Mouse (Mus musculus) CD4-positive, CD25-positive, alpha-beta regulatory T cell, adult 4 months (primary cell): Measurements from ENCODE around the gene Rpp30. TPM values are rescaled to one million over a fixed set of nuclear protein-coding genes. Genes with fewer than 3 reads are reported as not detected.

Experiments
- ATAC-seq: one replicate; pipeline ENCODE4 v1.8.0; 2017
- polyA plus RNA-seq, 2 experiments: library from polyadenylated mRNA; unstranded; fragments of 100-300 nt; shearing (Covaris generic); gene quantifications; one replicate each; pipeline ENCODE4 v1.2.1; 2017

Rpp30 gene
- polyA plus RNA-seq, 2 experiments from 2014 or later: 42.7 to 50.3 TPM

DNA sequence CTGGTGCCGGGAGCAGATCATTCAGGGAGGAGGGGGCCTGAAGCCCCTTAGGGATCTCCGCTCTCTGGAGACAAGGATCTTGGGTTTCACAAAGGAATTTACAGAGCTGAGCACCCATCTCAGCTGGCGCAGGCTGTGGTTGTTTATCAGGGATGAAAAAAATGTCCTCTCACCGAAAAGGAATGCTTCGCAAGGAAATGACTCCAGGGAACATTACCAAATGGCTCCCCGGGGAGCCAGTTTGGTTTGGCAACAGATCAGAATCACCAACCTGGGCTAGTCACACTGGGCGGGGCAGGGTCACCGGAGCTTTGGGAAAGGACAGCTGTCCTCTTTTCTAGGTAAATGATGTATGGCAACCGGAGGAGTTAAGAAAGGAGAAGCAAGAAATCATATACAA lies 45.7 kb downstream of the Rpp30 start:
- ATAC-seq: no peak

DNA sequence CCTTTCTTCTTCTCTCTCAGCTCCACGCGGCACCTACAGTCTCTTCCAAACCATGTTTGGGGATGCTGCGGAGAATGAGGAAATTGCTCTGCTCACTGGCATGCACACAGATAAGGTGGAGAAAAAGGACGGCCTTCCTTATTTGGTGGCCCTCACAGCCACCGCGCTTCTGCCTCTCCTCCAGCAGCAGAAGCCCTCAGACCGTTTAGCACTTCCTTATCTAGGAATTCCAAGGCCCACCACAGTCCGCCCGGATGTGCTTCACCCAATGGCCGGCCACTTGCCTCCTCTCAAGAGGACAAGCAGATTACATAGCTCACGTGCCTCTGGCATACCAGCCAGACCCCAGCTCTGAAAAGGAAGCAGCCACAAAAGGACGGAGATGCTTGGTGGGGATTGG lies 46.1 kb downstream of the Rpp30 start:
- ATAC-seq: no peak

DNA sequence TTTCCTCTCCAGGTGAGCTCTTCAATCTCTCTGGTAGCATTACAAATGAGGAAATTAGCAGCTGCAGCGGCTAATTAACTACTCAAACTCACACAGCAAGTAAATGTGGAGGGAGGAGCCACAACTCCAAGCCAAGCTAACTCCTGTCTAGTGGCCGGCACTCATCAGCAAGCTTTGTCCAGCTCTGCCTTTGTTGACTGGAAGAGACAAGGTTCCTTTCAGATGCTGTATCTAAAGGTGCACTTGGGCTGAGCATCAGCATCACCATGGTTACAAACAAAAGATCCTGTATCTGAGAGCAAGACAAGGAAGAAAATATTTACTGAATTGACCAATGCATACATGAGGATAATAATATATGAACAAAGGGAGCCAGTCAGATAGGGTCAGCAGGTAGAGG lies 46.7 kb downstream of the Rpp30 start:
- no peak for ATAC-seq

DNA sequence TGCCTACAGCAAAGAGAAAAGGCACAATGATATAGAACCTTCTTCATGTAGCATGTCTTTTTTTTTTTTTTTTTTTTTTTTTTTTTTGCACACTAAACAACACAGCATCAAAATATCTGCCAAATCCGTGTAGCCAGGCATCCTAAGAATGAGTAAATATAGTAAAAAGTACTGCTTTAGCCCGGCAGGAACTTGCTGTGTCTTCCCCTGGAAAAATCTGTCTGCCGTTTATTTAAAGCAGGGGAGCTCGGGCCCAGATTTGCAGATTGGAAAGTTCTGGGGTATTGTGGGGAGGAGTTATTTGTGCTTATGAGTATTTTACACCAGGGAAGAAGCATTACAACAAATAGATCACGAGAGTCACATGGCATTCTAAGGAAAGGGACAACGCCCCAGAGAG lies 48.5 kb downstream of the Rpp30 start:
- no peak for ATAC-seq

DNA sequence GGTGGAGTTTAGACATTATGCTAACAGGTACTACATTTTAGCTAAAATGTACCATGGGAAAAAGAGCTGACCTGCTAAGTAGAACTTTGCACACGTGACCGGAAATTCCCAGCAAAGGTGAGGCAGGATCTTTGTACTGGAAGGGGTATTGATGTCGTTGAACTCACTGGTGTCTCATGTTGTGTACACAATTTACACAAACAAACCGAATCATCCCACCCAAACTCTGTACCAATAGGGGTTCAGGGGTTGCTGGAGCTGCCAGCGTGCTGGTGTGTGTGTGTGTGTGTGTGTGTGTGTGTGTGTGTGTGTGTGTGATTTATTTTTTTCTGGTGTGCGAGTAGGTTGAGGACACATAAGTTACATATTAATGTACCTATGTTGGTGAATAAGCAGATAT lies 49.5 kb downstream of the Rpp30 start:
- ATAC-seq: no peak

DNA sequence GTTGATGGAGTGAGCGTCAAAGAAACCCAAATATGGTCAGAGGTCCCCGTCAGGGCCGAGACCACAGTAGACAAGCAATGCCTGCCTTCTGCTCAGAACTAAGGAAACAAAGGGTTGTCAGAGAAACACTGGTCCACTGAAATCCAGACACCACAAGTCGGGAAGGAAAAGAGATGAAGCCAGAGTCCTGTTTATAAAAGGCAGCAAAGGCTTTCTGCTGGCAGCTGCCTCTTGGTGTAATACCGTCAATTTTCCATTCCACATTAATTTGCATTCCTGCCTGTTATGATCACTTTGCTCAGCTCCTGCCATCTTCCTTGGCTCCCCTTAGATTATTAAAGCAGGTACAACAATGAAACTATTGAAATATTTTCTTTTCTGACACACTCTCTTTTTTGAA lies 50.2 kb downstream of the Rpp30 start:
- ATAC-seq: no peak

DNA sequence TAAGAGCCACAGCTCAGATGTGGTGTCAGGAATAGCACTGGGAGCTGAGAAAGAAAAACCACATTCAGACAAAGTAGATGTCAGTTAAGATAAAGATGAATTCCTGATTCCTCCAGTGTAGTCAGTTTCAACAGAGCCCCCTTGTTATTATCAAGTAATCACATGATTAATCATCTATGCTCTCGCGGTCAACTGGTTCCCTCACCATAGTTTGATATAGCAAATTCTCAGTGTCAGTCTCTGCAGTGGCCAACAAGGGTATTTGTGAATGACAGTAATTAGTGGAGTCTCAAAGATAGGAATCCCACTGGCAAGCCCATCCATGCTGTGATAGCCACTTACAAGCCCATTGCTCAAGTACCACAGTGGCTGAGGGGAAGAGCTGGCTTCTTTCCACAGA lies 60.1 kb downstream of the Rpp30 start:
- ATAC-seq: no peak

DNA sequence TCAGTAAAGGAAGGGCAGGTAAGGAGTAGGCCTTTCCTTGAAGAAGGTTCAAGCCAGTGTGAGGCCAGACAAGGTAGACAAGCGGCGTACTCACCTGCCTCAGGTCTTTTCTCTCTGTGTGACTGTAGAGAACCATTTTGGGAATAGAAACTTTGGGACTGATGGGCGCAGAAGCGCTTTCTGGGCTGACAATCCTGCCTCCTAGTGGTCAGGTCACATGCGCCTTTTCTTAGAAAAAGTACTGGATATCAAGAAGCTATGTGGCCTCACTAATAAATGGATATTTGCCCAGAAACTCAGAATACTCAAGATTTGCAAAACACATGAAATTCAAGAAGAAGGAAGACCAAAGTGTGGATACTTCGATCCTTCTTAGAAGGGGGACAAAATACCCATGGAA lies 65.1 kb downstream of the Rpp30 start:
- no peak for ATAC-seq

DNA sequence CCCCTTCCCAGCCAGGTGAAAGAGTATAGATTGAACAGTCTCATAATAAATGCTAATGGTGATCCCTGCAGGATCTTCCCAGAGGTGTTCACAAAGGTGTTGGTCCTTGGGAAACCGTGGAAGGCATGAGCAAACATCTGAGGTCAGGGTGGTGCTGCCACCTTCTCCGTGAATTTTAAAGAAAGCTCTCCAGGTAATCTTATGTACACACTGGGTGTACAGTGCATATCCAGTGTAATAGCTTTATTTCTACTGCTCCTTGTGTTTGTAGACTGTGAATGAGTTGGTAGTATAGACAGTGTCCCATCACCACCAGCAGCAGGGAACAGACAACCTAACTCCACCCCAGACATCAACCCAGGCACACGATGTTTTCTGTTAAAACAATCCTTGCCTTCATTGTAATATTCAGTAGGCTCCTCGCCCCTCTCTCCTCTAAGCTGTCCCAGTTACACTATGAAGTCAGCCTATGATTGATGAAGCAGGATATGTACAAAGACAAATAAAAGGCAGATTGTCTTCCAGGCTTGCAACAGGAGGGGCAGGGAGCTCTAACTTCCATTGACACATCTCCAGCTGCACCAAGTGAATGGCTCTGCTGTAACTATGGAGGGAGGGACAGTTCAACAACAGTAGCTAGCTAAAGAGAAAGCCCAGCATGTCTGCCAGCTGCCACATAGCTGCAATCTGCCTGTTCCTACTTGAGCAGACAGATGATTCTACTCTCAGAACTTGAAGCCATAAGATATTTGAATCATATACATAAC lies 66.9 kb downstream of the Rpp30 start:
- no peak for ATAC-seq

Other genes starting within 250 kb of the Rpp30 start
- not detected for gene Htr7, start 26.2 kb upstream of the Rpp30 start, polyA plus RNA-seq
- not detected for gene Ankrd1, start 36.4 kb downstream of the Rpp30 start, polyA plus RNA-seq